Mouse (Mus musculus) ES-E14 (cell line): ENCODE results near the gene Aanat.

Experiments
- CHD2 ChIP-seq: IDR thresholded peaks from 2 replicates; pipeline ENCODE4 v1.6.1; 2014; ENCODE audit warnings: mild to moderate bottlenecking, low read depth, low read length, inconsistent platforms
- HCFC1 ChIP-seq: IDR thresholded peaks from 2 replicates; pipeline ENCODE4 v1.6.1; 2012; ENCODE audit warnings: low read length, inconsistent platforms, borderline replicate concordance; ENCODE audit not compliant: insufficient read depth

DNA sequence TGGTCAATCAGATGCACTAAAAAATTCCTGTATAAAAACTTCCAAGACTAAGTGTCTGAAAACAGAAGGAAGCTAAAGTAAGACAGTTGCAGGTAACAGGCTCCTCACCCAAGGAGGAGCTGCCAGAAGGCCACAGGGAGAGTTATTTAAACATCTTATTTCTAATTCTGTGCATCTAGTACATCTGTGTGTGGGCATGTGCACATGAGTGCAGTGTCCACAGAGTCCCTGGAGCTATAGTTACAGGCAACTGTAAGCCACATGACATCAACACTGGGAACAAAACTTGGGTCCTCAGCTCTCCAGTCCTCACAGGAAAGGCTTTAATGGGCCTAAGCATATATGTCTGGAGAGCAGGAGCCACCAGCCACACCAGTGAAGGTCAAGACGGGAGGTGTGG is 34.0 kb upstream of the Aanat start:
- TF ChIP-seq CHD2 (no peak), HCFC1 (no peak)
